Mouse (Mus musculus) splenic B cell, adult 2 months (primary cell): ENCODE measurements at regions not wholly inside any gene's neighbourhood (a gene's known extent, or its start where the extent isn't known, plus 50 kb on each side); places are given as distances from the start of the nearest gene placed in this dataset.

ENCODE experiments used
- DNase-seq: peaks from one replicate; pipeline ENCODE4 v3.0.0-alpha.2; 2011; ENCODE audit warnings: low read depth, low spot score
- H3K27me3 ChIP-seq: 2 replicates; pipeline ENCODE4 v1.6.1; 2012; ENCODE audit warnings: mild to moderate bottlenecking, low read length, moderate library complexity, mixed read lengths; ENCODE audit not compliant: control insufficient read depth, poor library complexity, insufficient read depth, severe bottlenecking
- H3K36me3 ChIP-seq: 2 replicates; pipeline ENCODE4 v1.6.1; 2012; ENCODE audit warnings: mild to moderate bottlenecking, low read length, moderate library complexity, mixed read lengths; ENCODE audit not compliant: control insufficient read depth, poor library complexity, insufficient read depth, severe bottlenecking

GRCm38 (mm10) chr4:89420868-89421267, 110.0 kb upstream of the Cdkn2b start:
- DNase-seq = no peak
- Histone ChIP-seq H3K27me3 (no peaks in the 10 kb centered on the region), H3K36me3 (no peaks in the 10 kb centered on the region)

- no peak for DNase-seq
- no peaks in the 10 kb centered on the region for H3K36me3 ChIP-seq
- no peaks in the 10 kb centered on the region for H3K27me3 ChIP-seq
Measured at GRCm38 (mm10) chr4:89419507-89419906, 108.7 kb upstream of the Cdkn2b start.

DNA sequence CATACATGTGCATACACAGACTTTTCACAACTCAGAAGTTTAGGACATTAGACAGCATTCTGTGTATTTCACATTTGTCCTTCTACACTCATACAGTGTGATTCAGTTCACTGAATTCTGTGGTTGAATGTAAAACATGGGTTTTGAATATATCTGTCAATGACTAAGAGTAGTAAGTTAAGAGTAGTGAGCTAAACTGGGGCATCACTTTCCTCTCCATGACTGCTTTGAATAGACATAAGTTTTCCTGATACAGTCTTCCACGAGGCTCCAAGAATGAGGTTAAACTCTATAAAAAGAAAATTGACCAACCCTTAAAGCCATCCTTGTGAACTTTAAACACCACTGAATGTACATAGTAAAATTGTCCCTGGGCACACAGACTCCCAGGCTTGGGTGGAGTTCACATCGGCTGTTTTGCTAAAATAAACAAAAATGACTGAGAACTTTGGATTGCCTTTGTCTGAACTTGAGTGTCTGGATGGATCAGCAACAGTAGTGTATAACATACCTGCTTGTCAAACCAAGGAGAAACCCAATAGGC, 94.9 kb upstream of the Cdkn2b start:
- Histone ChIP-seq H3K27me3 (no peaks in the 10 kb centered on the region), H3K36me3 (no peaks in the 10 kb centered on the region)
- DNase-seq = no peak

DNA sequence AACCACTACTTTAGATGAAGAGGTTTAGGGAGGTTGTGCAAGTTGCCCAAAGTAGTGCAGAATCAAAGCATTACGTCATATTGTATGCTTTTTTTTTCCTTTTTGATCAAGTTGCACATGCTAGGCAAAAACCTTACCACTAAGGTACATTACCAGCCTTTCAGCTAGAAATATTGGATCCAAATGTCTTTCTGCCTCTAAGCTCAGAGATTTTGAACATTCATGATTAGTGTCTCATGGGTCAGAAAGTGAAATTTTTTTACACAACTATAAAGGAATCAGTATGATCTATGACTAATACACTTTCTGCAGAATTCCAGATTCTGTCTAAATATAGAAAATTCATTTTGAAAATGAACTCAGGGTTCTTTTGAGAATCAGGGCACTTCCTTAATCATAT, 92.3 kb upstream of the Cdkn2b start:
- DNase-seq = no peak
- H3K36me3 ChIP-seq = no peaks in the 10 kb centered on the region
- no peaks in the 10 kb centered on the region for H3K27me3 ChIP-seq

DNA sequence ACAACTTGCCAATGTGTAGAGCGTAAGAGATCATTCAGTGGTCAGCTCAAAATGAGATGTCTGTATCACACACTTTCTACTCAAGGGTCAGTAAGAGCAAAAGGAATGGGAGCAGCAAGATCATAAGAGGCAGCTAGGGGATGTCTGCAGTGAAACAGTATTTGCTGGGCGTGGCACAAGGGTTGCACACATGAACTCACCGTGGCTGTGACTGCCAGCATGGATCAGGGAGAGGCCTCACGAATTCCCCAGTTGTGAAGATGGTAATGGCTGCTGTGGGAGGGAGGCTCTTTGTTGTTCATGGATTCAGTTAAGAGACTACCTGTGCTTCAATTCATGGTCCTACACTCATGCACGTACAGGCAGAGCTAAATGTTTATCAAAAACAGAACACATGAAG, 91.5 kb upstream of the Cdkn2b start:
- H3K27me3 ChIP-seq = no peaks in the 10 kb centered on the region
- no peaks in the 10 kb centered on the region for H3K36me3 ChIP-seq
- DNase-seq = no peak

GRCm38 (mm10) chr4:89401696-89402095, 90.9 kb upstream of the Cdkn2b start:
- no peak for DNase-seq
- H3K36me3 ChIP-seq = no peaks in the 10 kb centered on the region
- H3K27me3 ChIP-seq = no peaks in the 10 kb centered on the region

DNA sequence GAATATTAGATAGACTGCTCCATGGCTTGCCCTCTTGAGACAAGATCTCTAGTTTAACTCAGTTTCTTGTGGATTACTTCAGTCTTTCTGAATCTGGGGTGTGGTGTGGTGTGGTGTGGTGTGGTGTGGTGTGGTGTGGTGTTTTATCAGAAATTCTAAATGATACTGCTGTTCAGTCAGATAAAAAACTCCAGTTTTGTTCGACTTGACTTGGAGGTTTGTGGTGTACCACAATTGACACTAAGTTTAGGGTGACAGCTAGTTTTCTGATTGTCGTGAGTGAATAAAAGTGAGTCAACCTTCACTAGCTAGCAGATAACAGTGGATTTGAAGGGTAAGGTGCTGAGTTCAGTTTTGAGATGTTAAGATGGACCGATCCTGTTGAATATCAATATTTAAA, 89.5 kb upstream of the Cdkn2b start:
- no peak for DNase-seq
- no peaks in the 10 kb centered on the region for H3K36me3 ChIP-seq
- H3K27me3 ChIP-seq = no peaks in the 10 kb centered on the region

GRCm38 (mm10) chr4:89399277-89399676, 88.4 kb upstream of the Cdkn2b start:
- Histone ChIP-seq H3K27me3 (no peaks in the 10 kb centered on the region), H3K36me3 (no peaks in the 10 kb centered on the region)
- no peak for DNase-seq

DNA sequence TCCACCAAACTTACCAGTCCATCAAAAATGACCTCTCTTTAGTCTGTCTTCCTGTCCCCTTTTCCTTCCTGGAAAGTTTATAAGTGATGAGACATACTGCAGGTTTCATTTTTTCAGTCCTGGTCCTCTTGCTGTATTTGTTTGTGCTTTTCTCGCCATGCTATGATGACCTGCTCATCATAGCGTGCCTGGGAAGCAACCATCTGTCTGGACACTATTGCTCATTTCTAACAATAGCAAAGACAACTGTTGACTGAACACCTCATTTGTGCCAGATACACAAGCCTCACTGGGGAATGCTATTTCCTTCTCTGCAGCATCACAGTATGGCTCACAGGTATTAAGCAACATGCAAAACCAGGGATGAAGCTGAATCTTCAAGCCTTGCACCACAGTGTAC, 85.2 kb upstream of the Cdkn2b start:
- DNase-seq = no peak
- no peaks in the 10 kb centered on the region for H3K27me3 ChIP-seq
- no peaks in the 10 kb centered on the region for H3K36me3 ChIP-seq

DNA sequence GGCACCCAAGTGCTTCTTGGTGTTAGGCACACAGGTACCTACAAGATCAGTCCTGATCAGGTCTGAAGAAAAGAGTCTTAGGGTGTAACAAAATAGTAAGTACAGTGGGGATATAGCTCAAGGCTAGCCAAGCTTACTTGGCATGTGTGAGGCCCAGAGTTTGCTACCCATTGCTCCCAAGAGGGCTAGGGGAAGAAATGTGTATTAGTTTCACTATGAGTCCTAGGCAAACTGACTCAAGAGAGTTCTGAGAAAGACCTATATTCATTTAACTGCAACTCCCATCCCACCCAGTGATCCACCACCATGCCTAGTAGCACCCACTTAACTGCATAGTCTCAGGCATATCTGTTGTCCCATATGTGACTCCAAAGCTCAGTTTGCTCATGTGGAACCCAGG, 84.5 kb upstream of the Cdkn2b start:
- DNase-seq = no peak
- Histone ChIP-seq H3K27me3 (no peaks in the 10 kb centered on the region), H3K36me3 (no peaks in the 10 kb centered on the region)

DNA sequence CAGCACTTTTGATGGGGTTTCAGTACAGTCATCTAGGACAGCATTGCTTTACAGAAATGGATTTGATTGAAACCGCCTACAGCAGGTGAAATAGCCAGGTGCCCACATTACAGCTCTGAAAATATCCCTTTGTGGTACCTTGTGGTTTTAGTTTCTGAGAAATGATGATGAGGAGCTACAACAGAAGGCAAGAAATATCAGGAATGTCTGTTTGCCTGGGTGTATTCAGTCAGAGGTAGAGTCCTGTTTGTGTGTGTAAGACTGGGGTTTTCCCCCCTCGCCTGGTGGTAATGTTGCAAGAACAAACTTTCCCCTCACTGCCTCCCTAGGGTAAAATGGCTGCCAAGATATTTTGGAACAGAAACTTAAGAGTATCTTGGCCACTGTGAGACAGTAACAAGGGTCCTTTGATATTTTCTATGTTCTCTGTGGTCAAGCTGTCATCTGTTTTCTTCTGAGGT, 82.4 kb upstream of the Cdkn2b start:
- Histone ChIP-seq H3K36me3 (no peaks in the 10 kb centered on the region), H3K27me3 (no peaks in the 10 kb centered on the region)
- no peak for DNase-seq

DNA sequence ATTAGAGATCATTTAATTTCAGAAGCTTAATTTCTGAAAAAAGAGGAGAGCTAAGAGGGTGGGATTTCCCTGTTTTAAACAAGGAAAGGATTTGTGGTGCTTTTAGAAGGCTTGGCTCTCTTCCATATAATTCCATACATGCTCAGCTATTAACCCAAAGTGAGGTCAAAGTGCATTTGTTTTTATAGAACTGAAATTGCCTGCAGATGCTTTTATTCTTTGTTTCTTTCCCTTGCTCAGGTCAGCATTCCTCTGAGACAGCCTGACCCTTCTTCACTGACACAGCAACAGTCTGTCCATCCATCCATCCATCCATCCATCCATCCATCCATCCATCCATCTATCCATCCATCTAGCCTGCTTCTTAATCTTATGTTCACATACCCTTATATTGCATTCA, 82.0 kb upstream of the Cdkn2b start:
- Histone ChIP-seq H3K36me3 (no peaks in the 10 kb centered on the region), H3K27me3 (no peaks in the 10 kb centered on the region)
- no peak for DNase-seq

GRCm38 (mm10) chr4:89391463-89392308, 80.8 kb upstream of the Cdkn2b start:
- no peak for DNase-seq
- no peaks in the 10 kb centered on the region for H3K27me3 ChIP-seq
- no peaks in the 10 kb centered on the region for H3K36me3 ChIP-seq

GRCm38 (mm10) chr4:89383548-89383947, 72.7 kb upstream of the Cdkn2b start:
- no peak for DNase-seq
- no peaks in the 10 kb centered on the region for H3K36me3 ChIP-seq
- H3K27me3 ChIP-seq = no peaks in the 10 kb centered on the region

- no peaks in the 10 kb centered on the region for H3K36me3 ChIP-seq
- no peak for DNase-seq
- no peaks in the 10 kb centered on the region for H3K27me3 ChIP-seq
Measured at GRCm38 (mm10) chr4:89382434-89382976, 71.7 kb upstream of the Cdkn2b start.
